Mouse (Mus musculus): ENCODE results near the gene Slc7a9. TPM values are rescaled to one million over a fixed set of nuclear protein-coding genes. Genes with fewer than 3 reads are reported as not detected.

Slc7a9 gene
- polyA plus RNA-seq (2012; rRNA removed) = 2.3 and 4.2 TPM in 2 replicates

DNA sequence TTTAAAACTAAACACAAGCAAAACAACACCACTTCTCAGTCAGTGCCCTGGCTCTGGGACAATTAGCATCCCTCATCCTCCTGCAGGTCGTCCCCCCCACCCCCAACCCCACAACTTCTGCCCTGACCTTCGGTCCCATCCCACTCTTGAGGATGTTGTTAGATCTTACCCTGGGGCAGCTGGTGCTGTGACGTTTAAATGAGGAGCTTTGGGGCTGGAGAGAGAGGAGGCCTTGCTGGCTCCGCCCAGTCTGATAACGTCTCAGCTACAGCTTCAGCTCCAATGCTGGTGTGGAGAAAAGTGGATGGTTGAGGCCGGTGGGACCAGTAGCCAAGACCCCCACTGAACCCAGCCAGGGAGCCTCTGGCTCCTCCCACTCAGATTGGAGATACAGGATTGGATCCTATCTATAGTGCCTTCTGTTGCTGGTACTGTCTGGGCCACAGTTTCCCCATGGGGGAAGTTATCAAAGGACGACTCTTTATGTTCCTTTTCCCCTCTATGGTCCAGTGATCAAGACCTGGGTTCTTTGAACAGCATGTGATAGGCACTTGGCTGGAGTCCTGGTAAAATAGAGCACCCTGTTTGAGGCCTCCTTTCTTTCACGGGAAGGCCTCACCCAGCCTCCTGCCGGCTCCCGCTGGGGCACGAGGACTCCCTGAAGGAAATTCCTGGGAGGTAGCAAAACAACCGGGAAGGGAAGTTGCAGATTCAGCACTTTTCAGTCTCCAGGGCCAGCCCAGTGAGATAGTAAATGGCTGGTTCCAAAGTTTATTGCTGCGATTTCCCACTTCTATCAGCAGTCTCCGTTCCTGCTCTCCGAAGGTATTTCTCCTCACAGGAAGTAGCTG lies at the start of gene Slc7a9:
TSS of gene Slc7a9 (plus strand) at position 801 of the 851 bp plus-strand sequence.

Other genes with a start within 250 kb of the Slc7a9 start
- gene Lrp3, start 233.3 kb upstream of the Slc7a9 start, polyA plus RNA-seq (2012; rRNA removed) = 12.0 and 12.2 TPM in 2 replicates
- gene Gpatch1, start 130.4 kb upstream of the Slc7a9 start, polyA plus RNA-seq (2012; rRNA removed) = 3.2 and 3.4 TPM in 2 replicates
- gene Rhpn2, start 114.6 kb upstream of the Slc7a9 start, polyA plus RNA-seq (2012; rRNA removed) = 54.7 and 57.4 TPM in 2 replicates
- 3.5 TPM in 2 replicates for gene Faap24, start 52.0 kb upstream of the Slc7a9 start, polyA plus RNA-seq (2012; rRNA removed)
- gene Cep89, start 51.8 kb upstream of the Slc7a9 start, polyA plus RNA-seq (2012; rRNA removed) = 12.3 and 13.2 TPM in 2 replicates
- 0.10 TPM in 1 of 2 replicates, not detected in the other for gene Tdrd12, start 88.9 kb downstream of the Slc7a9 start, polyA plus RNA-seq (2012; rRNA removed)
- 89.1 and 112 TPM in 2 replicates for gene Nudt19, start 107.5 kb downstream of the Slc7a9 start, polyA plus RNA-seq (2012; rRNA removed)
- 0.06 and 0.08 TPM in 2 replicates for gene Rgs9bp, start 136.8 kb downstream of the Slc7a9 start, polyA plus RNA-seq (2012; rRNA removed)
- 23.6 and 25.6 TPM in 2 replicates for gene Ankrd27, start 137.4 kb downstream of the Slc7a9 start, polyA plus RNA-seq (2012; rRNA removed)
- 62.0 and 91.6 TPM in 2 replicates for gene Pdcd5, start 198.7 kb downstream of the Slc7a9 start, polyA plus RNA-seq (2012; rRNA removed)